Mouse (Mus musculus) urinary bladder, postnatal 4 days (tissue): Measurements from ENCODE around the gene Clec4n.
"Not testable (repeated sequence)": the region's sequence is repeated elsewhere in the genome, so short reads cannot be mapped to it uniquely, and the experiment has no call there.

Source experiments
- DNase-seq, 2 experiments: peaks; one replicate each; pipeline ENCODE4 v3.0.0; 2021 to 2022; ENCODE audit warnings: low spot score in 2 of 2

Clec4n gene

GRCm38 (mm10) chr6:123229644-123230043 lies at the start of gene Clec4n:
TSS of gene Clec4n (plus strand) at chr6:123229843.
- DNase-seq, result no peak

DNA sequence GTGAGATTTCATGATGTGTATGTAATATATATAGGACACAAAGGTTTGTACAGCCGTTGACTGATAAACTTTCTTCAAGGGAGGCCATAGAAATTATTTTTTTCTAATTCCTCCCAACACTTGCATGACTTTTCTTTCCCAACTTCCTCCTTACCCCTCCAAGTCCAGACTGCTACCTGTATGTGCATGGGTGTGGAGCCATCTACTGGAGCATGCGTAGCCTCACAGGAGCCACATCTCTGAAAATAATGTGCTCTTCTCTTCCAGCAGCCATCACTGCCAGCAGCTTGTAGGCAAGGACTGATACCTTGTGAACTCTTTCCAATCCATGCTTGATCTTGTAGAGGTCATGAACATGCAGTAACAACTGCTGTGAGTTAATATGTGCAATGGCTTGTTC lies 44.8 kb upstream of the Clec4n start:
- DNase-seq, result not testable (repeated sequence)

DNA sequence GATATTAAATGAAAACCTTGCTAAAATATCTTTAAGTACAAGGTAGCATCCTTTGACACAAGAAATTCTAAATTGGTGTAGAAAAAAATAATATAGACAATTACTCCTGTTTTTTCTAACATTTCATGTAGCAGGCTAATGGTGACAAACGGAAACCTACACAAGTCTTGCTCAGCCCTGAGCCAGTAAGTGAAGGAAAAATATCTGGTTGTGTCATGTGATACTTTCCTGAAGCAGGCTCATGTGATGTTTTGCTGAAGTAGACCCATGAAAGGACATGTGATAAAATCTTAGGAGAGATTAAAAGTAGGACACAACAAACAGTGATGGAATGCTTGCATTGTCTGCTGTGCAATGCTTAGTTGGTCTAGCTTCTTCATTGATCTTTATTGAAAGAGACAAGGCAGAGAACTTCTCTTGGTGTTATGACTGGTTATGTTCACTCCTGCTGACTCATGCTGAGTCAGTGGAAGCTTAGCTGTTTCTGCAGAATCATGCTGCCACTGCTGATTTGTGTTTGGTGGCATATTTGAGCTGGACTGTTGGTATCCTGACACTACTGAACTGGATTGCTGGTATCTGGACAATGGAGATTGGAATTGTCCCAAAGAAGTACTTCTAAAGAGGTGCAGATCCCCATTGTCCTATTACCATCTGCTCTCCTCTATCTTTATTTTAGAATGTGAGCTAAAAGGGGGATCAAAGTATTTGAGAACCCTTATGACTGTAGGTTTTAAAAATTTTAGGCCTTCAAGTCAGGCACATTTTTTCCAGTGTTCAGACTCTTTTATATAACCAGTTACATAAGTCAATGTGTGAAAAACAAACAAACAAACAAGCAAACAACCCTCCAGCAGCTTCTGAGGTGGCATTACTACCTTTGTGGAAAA lies 22.2 kb upstream of the Clec4n start:
- DNase-seq, result no peak

- DNase-seq, result not testable (repeated sequence)
Measured at GRCm38 (mm10) chr6:123208077-123208439, 21.6 kb upstream of the Clec4n start.

DNA sequence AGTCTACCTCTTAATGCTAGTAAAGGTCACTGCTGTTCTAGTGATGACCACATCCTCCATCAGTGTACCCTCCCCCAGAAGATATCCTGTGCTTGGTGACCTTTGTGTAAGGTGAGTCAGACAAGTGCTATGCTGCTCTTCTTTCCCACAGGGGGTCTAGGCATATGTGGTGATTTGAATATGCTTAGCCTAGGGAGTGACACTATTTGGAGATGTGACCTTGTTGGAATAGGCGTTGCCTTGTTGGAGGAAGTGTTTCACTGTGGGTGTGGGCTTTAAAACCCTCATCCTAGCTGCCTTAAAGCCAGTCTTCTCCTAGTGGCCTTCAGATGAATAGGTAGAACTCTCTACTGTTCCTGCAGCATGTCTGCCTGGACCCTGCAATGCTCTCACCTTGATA lies 17.9 kb upstream of the Clec4n start:
- no peak for DNase-seq

GRCm38 (mm10) chr6:123227519-123228166 lies 2.0 kb upstream of the Clec4n start:
- DNase-seq, result no peak

DNA sequence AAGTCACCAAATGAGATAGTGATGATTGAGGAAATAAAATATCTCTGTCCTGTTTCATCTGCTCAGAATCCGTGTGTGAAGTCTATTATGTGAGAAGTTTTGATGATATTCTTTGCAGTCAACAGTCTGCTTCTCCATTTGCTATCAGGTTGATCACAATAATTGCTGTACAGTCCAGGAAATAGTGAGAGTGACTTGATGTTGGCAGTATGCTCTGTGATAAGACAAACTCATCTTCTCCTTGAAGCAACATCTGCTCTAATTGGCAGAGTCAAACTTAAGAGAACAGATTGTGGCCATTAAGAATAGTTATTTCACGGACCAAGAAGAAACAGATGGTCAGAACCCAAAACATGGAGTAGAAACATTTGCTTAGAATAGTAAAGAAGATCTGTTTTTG lies 1.5 kb downstream of the Clec4n start:
- DNase-seq, result no peak

DNA sequence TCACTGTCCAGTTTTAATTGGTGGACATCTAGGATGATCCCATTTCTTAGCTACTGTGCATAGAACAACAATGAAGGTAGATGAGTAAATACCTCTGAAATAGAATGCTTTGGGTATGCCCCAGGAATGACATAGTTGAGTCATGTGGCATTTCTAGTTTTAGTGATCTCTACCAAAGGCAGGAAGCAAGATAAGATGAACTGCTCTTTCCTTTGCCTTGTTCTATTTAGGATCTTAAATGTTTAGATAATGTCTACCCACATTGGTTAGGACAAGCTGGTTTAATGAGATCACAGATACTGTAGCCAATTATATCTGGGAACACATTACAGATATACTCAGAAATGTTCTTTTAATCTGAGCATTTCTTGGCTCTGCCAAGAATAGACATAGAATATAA lies 7.9 kb downstream of the Clec4n start:
- DNase-seq, result no peak

GRCm38 (mm10) chr6:123244201-123244600 lies 14.6 kb downstream of the Clec4n start:
- DNase-seq, result no peak

- DNase-seq, result not testable (repeated sequence)
Measured at GRCm38 (mm10) chr6:123248862-123249261, 19.2 kb downstream of the Clec4n start.

- DNase-seq, result no peak
Measured at GRCm38 (mm10) chr6:123252735-123253134, 23.1 kb downstream of the Clec4n start.

GRCm38 (mm10) chr6:123258946-123259345 lies 29.3 kb downstream of the Clec4n start:
- DNase-seq, result no peak

DNA sequence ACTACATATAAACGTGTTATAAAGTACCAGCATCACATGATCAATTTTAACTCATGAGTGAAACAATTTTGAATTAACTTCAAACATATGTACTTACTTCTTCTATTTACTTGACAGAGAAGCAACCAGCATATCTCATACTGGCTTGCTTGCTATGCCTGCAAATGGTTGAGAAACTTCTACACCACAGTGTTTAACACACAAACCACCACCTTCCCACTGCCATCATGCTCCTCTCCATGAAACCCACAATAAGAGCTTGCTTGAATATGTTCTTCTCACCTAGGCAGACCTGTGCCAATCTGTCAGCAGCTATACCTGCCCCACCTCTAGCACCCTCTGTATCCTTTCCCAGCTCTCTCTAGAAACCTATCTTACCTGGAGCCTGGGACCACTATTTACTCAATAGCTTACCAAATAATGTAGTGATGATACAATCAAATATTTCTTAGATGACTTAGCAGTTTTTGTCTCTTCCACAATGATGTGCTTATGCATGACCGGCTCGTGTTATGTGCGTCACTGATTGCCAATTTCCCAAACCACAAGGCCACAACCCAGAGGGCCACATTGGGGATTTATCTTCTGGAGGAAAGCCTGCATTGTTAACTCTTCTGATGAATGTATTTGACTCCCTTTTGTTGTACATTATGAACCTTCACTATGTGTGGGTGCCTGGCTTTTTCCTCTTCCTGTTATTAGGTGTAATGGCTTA lies 30.4 kb downstream of the Clec4n start:
- no peak for DNase-seq

DNA sequence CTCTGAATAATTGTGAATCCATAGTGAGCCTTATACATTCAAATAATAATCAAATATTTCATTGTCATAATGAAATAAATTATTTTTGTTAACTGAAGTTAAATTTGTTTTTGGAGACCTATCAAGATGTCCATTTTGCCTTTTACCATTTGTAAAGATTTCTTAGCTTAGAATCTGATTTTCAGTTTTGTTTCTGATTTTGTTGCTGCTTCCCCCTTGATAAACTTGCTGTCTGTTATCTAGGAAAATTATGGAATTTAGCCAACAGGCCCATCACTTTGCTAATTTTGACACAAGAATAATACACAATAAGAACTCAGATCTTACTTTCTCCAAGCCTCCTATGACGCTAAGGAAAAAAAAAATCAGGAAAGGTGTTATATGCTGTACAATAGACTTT lies 31.2 kb downstream of the Clec4n start:
- no peak for DNase-seq

- DNase-seq, result no peak
Measured at GRCm38 (mm10) chr6:123261555-123262161, 32.0 kb downstream of the Clec4n start, which contains the start of gene Clec4d. TSS of gene Clec4d (plus strand) at chr6:123262111.

- DNase-seq, result no peak
Measured at GRCm38 (mm10) chr6:123264194-123264593, 34.6 kb downstream of the Clec4n start.

GRCm38 (mm10) chr6:123265809-123266208 lies 36.2 kb downstream of the Clec4n start:
- no peak for DNase-seq

GRCm38 (mm10) chr6:123266945-123267344 lies 37.3 kb downstream of the Clec4n start:
- DNase-seq, result no peak

- DNase-seq, result no peak
Measured at GRCm38 (mm10) chr6:123279443-123279842, 49.8 kb downstream of the Clec4n start.

DNA sequence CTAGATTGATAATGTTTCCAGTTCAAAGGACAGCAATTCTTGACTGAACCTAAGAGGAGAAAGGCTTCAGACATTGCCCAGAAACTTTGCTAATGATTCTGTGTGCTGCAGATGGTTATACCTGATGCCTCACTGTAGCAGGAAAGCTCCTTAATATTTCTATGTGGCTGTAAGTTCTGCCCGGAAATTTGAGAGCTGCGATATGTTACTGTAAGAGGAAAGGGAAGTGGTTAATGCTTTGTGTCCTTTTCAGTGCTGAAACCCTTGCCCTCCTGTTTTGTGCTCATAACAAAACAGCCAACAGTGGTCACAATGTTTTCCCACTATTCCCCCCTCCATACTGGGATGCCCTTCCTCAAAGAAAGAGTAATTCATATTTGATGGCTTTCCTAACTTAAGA lies 56.7 kb downstream of the Clec4n start:
- DNase-seq, result no peak

GRCm38 (mm10) chr6:123288931-123289330 lies 59.3 kb downstream of the Clec4n start:
- no peak for DNase-seq

- no peak for DNase-seq
Measured at GRCm38 (mm10) chr6:123289753-123290152, 60.1 kb downstream of the Clec4n start, which contains the start of gene Clec4e. TSS of gene Clec4e (minus strand) at chr6:123289870.
